Mouse (Mus musculus): ENCODE measurements around the gene Igdcc4.

Gene Igdcc4

GRCm38 (mm10) chr9:65109132-65110072, 8.1 kb downstream of the Igdcc4 start:
- peak; percentile 46 to 69 for DNase-seq (ENCODE audit: low spot score in 2 of 2)

GRCm38 (mm10) chr9:65111698-65112097, 10.4 kb downstream of the Igdcc4 start:
- no peak for DNase-seq (ENCODE audit: low spot score in 2 of 2)

- DNase-seq (ENCODE audit: low spot score in 2 of 2): no peak
Observed at GRCm38 (mm10) chr9:65113694-65114093, 12.4 kb downstream of the Igdcc4 start.

- DNase-seq (ENCODE audit: low spot score in 2 of 2): no peak
Observed at GRCm38 (mm10) chr9:65115891-65116290, 14.6 kb downstream of the Igdcc4 start.

- no peak for DNase-seq (ENCODE audit: low spot score in 2 of 2)
Observed at GRCm38 (mm10) chr9:65117516-65117915, 16.2 kb downstream of the Igdcc4 start.

- peak; percentile 69 to 79 for DNase-seq (ENCODE audit: low spot score in 2 of 2)
Observed at GRCm38 (mm10) chr9:65120935-65121334, 19.6 kb downstream of the Igdcc4 start.

GRCm38 (mm10) chr9:65122545-65122944, 21.3 kb downstream of the Igdcc4 start:
- peak; percentile 60 to 80 for DNase-seq (ENCODE audit: low spot score in 2 of 2)

- no peak for DNase-seq (ENCODE audit: low spot score in 2 of 2)
Observed at GRCm38 (mm10) chr9:65123552-65124168, 22.4 kb downstream of the Igdcc4 start.

- no peak for DNase-seq (ENCODE audit: low spot score in 2 of 2)
Observed at GRCm38 (mm10) chr9:65128123-65128815, 27.0 kb downstream of the Igdcc4 start.

- no peak for DNase-seq (ENCODE audit: low spot score in 2 of 2)
Observed at GRCm38 (mm10) chr9:65131717-65132116, 30.4 kb downstream of the Igdcc4 start.

GRCm38 (mm10) chr9:65133739-65134138, 32.5 kb downstream of the Igdcc4 start:
- peak; percentile 74 to 82 for DNase-seq (ENCODE audit: low spot score in 2 of 2)

- DNase-seq (ENCODE audit: low spot score in 2 of 2): no peak
Observed at GRCm38 (mm10) chr9:65135126-65135525, 33.8 kb downstream of the Igdcc4 start.

GRCm38 (mm10) chr9:65140491-65140890, 39.2 kb downstream of the Igdcc4 start:
- no peak for DNase-seq (ENCODE audit: low spot score in 2 of 2)

GRCm38 (mm10) chr9:65140936-65141305, 39.6 kb downstream of the Igdcc4 start, which contains the start of gene Igdcc3:
TSS of gene Igdcc3 (plus strand) at chr9:65141189.
- peak; percentile 35 to 37 for DNase-seq (ENCODE audit: low spot score in 2 of 2)

GRCm38 (mm10) chr9:65141306-65141975, 40.2 kb downstream of the Igdcc4 start:
- DNase-seq (ENCODE audit: low spot score in 2 of 2): peak; percentile 51 to 54

- DNase-seq (ENCODE audit: low spot score in 2 of 2): no peak
Observed at GRCm38 (mm10) chr9:65141976-65142318, 40.7 kb downstream of the Igdcc4 start.

- no peak for DNase-seq (ENCODE audit: low spot score in 2 of 2)
Observed at GRCm38 (mm10) chr9:65142399-65142798, 41.1 kb downstream of the Igdcc4 start.

- no peak for DNase-seq (ENCODE audit: low spot score in 2 of 2)
Observed at GRCm38 (mm10) chr9:65146001-65146400, 44.7 kb downstream of the Igdcc4 start.

GRCm38 (mm10) chr9:65148507-65148906, 47.2 kb downstream of the Igdcc4 start:
- no peak for DNase-seq (ENCODE audit: low spot score in 2 of 2)

GRCm38 (mm10) chr9:65152711-65153330, 51.5 kb downstream of the Igdcc4 start:
- no peak for DNase-seq (ENCODE audit: low spot score in 2 of 2)

- no peak for DNase-seq (ENCODE audit: low spot score in 2 of 2)
Observed at GRCm38 (mm10) chr9:65153331-65153711, 52.0 kb downstream of the Igdcc4 start.

Data from frontal cortex, postnatal 36 days (tissue).